Mouse (Mus musculus): ENCODE measurements around the gene Hba-x.

Hba-x gene

GRCm38 (mm10) chr11:32276347-32276746, at the start of gene Hba-x:
TSS of gene Hba-x (plus strand) at chr11:32276400.
- DNase-seq (ENCODE audit: low spot score), result no peak

- no peak for DNase-seq (ENCODE audit: low spot score)
These were observed 49.2 kb upstream of the Hba-x start for GRCm38 (mm10) chr11:32227041-32227440.

GRCm38 (mm10) chr11:32227555-32227954, 48.6 kb upstream of the Hba-x start:
- no peak for DNase-seq (ENCODE audit: low spot score)

DNA sequence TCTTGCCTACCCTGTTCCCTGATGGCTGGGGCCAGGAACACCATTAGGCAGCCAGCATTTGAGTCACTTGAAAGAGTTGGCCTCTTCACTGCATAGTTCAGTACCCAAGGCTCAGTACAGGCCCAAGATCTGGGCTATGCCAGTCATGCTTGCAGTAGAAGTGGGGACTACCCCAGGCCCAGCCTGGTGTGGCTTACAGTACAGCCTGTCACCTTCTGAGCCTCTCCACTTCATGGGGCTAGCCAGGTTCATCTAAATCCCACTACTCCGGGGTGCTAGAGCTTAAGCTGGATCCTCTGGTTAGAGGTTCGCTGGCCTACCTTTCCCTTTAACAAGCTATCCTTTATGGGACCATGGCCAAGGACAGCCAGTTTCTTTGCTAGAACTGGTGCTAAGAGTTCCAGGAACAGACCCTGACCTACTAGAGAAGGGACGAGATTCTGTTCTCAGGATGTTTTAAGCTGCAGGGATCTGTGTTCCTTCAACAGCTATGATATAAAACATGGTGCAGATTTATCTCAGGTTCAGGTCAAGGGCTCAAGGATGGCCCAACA, 47.8 kb upstream of the Hba-x start:
- DNase-seq (ENCODE audit: low spot score), result no peak

DNA sequence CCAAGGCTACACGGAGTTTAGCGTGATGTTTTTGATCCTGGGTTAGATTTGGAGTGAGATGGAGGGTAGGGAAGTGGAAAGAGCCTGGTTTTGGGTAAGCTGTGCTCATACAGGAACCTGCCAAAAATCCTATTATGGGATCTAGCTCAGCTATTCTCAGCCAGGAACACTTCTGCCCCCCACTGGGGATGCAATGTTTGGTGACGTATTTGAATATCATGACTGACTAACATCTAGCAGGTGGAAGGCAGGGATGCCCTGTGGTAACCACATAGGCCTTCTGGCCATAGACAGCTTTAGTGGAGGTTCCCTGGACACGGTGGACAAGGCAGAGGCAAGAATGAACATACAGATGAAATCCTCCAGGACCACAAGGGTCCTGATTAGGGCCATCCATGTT, 46.0 kb upstream of the Hba-x start:
- DNase-seq (ENCODE audit: low spot score), result no peak

DNA sequence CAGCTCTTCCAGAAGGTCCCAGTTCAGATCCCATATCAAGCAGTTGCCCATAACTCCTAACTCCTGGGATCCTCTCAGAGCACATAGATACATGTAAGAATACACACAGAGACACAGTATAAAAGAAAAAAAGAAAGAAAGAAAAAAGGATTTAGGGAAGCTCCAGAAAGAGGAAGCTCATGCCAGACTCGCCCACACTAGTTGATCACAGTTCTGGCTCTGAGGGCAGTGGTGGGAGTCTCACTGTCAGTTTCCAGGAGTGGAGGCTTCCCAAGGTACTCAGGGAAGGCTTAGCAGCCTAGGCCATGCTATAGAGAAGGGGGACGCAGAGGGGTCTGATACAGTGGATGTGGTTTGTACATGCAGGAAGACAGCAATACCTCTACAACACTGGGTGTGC, 45.1 kb upstream of the Hba-x start:
- no peak for DNase-seq (ENCODE audit: low spot score)

DNA sequence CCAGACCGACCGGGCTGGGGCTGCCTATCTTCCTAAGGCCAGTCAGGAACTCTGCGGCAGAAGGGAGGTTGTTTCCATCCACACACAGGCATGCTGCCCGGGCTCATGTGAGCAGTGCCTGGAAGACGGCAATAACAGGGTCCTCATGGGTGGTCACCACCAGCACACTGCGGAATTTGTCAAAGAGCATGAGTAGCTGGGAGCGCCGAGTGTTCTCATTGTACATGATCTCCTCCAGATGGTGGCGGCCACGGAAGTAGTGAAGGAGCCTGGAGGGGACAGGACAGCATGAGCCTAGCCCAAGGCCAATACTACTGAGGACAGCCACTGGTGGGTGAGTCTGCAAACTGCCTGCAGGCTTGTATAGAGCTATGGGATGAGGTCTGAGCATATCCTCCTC, 43.4 kb upstream of the Hba-x start:
- peak; percentile 11 for DNase-seq (ENCODE audit: low spot score)

DNA sequence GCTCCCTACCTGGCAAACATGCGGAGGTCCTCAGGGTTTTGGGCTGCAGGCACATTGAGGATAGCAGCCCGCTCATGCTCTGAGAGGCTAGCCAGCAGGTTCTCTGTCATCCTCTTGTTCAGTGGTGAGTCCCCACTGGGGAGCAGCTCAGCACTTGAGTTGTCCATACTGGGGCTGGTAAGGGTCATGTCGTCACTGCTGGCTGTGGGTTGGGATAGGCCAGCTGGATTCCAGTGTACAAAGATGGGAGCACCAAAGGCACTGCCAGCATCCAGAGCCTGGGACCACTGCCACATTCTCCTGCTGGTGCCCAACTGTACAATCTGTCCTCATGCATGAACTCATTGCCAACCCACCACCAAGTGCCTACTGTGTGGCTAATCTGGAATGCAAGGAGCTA, 42.3 kb upstream of the Hba-x start:
- DNase-seq (ENCODE audit: low spot score), result no peak

- DNase-seq (ENCODE audit: low spot score), result no peak
These were observed 41.2 kb upstream of the Hba-x start for GRCm38 (mm10) chr11:32234816-32235485.

DNA sequence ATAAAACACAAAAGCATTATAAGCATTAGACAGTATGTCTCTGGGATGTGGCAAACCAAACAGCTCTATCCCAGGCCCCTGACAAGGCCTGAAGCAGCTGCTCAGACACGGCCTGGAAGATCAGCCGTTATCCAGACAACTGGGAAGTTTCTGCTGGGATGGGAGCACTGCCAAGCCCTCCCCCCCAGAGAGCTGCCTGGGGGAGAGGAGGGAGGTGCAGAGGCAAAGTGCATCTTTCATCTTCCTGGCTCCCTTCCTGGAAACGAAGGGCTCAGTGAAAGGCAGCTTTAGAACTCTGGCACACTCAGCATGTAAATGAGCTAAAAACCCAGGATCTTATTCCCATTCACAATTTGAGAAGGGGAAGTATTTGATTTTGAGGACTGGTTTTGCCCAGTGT, 40.6 kb upstream of the Hba-x start:
- no peak for DNase-seq (ENCODE audit: low spot score)

GRCm38 (mm10) chr11:32236132-32236531, 40.1 kb upstream of the Hba-x start:
- DNase-seq (ENCODE audit: low spot score), result no peak

DNA sequence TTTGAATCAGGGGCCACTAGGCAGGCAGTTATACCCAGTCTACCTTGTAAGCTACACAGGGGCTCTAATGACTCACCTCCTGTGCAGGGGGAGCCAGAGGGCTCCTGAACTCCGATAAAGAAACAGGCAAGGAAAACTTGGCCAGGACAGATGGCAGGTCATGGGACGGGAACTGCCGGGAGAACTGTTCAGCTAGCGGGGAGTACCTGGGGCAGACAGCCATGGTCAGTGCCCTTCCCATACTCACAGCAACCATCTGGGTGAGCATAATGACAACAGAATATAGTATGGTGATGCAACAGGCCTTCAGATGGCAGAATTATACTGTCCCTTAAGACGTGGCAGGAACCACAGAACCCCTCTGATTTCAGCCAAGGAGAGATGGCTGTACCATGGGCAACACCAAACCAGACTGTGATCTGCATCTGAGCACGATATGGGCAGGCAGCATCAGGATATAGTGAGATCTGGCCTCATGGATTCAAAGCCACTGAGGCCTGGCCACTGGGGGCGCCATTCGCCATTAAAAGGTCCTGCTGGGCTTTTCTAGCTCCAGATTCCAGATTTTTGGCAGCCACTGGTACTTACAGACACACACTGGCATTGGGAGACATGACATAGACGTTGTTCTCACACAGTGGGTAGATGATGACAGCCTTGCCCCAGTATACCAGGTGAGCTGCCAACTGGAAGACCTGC, 39.3 kb upstream of the Hba-x start:
- peak; percentile 54 for DNase-seq (ENCODE audit: low spot score)

GRCm38 (mm10) chr11:32237411-32237795, 38.8 kb upstream of the Hba-x start:
- DNase-seq (ENCODE audit: low spot score), result no peak

DNA sequence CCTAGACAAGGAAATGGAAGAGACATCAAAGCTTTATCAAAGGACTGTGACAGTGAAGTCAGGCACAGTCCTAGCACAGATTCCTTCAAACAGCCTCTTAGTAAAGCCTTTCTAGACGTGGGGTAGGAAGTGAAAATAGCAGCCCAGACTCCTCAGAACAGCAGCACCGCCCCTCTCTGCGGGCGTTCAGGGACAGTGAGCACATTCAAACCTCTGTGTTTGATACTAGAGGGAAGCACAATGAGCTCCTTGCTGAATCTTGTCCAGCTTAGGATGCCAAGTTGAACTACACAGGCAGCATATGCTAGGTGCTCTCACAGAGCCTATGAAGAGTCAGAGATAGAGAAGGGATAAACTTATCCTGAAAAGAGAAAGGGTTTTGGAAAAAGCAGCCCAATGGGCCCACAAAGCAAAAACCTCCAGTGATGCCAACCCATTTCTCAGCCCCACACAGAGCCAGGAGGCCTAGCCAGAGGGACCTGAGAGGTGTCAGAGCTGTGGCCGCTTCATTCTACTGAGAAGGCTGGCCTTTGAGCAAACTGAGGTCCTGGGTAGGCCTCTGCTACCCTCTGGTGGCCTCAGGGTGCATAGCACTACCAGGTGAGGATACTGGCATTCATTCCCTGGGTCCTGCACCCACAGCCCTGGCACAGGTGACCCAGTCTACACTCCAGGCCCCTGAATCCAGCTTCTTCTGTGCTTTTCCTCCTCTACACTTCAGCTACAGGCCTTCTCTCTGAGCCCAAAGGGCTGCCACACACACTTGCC, 37.9 kb upstream of the Hba-x start:
- peak; percentile 74 for DNase-seq (ENCODE audit: low spot score)

- no peak for DNase-seq (ENCODE audit: low spot score)
These were observed 34.8 kb upstream of the Hba-x start for GRCm38 (mm10) chr11:32241391-32241790.

- no peak for DNase-seq (ENCODE audit: low spot score)
These were observed 34.0 kb upstream of the Hba-x start for GRCm38 (mm10) chr11:32242209-32242608.

- no peak for DNase-seq (ENCODE audit: low spot score)
These were observed 32.8 kb upstream of the Hba-x start for GRCm38 (mm10) chr11:32243205-32243955.

DNA sequence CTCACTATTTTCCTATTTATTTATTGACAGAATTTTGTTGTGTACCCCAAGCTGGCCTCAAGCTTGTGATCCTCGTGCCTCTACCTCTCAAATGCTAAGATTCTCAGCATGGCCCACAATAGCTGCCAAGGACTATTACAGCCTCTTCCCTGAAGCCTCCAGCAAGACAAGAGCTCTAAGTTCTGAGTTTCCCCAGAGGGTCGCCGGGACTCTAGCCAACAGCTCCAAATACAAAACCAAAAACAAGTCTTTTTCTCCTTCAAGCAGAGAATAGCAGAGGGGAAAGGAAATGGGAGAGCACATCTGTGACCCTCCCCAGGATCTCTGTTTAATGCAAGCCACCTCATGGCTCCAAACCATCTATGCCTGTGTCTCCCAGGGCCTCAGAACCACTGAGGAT, 32.1 kb upstream of the Hba-x start:
- no peak for DNase-seq (ENCODE audit: low spot score)

DNA sequence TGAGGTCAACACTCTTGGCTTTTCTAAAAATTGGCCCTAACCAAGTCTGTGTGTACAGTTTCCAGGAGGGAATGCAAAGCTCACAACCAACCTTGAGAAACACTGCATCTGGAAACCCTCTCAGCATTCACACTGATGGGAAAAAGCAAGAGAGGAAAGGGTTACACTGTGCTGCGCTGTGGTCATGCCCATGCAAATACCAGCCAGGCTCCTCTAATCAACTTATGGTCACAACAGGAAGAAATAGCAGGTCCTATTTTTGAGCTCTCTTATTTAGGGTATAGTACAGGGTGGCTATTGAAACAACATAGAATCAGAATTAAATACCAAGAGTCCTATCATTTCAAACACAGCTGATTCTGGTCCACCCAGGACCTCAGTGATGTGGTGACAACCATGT, 31.6 kb upstream of the Hba-x start:
- no peak for DNase-seq (ENCODE audit: low spot score)

GRCm38 (mm10) chr11:32245614-32246013, 30.6 kb upstream of the Hba-x start:
- peak; percentile 34 for DNase-seq (ENCODE audit: low spot score)

GRCm38 (mm10) chr11:32247068-32247467, 29.1 kb upstream of the Hba-x start:
- DNase-seq (ENCODE audit: low spot score), result no peak

- no peak for DNase-seq (ENCODE audit: low spot score)
These were observed 27.9 kb upstream of the Hba-x start for GRCm38 (mm10) chr11:32248350-32248749.

Measured in embryo, embryonic 10 days (tissue).